ENCODE assay signal across 23 mouse cellular contexts in the genomic region with DNA sequence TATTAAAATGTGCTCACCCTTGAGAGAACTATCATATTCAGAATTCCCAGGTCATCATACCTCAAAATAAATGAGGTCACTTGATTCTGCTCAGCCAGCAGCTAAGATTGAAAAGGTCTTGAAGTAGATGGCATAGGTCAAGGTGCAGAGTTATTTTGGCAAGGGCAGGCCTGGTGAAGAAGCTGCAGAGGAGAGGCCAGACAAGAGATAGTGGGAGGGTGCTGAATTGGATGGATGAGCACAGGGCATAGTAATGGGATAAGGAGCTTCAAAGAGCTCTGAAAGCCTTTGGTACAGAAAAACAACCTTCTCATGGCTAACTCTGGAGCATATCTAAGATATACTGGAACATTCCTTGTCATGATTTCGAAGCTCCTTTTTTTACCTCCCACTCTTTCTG.
A peak's percentile ranks its signal among the peaks of the same experiment; 100 is the strongest.
DNase-seq lines count a peak whose midpoint lies in the region; ATAC-seq and TF ChIP-seq lines count a peak whose summit lies in the region.
"Had no signal": no experiment of that assay in that cellular context is flagged by ENCODE, and none has a peak within 500 bp of the region (broad histone marks: within the 10 kb centered on the region; RNA-seq: fewer than 3 reads in every experiment).

No protein-coding gene starts in this region.

- 37% methylated on average over 1 of the region's 1 CpGs for WGBS in heart, embryonic 15.5 days
- WGBS in kidney, embryonic 14.5 days = 46% methylated on average over 1 of the region's 1 CpGs
- 37% methylated on average over 1 of the region's 1 CpGs for WGBS in intestine, embryonic 16.5 days
- WGBS in midbrain, embryonic 14.5 days = 78% methylated on average over 1 of the region's 1 CpGs

- no peak for ATAC-seq in heart, embryonic 15.5 days (replicated peaks; ENCODE audit: insufficient number of reproducible peaks, insufficient read depth, low FRiP score, low read depth)
- peak; percentile 37; the same call in 1 of the 2 replicates for ATAC-seq in kidney, embryonic 14.5 days (ENCODE audit: low FRiP score, low TSS enrichment)
- peak; percentile 62 for ATAC-seq in intestine, embryonic 16.5 days
- no peak for ATAC-seq in midbrain, embryonic 14.5 days (ENCODE audit: low FRiP score, low TSS enrichment)
- ATAC-seq: activated CD4-positive, CD25-positive, alpha-beta regulatory T cell, adult 4 months; CD4-positive, CD25-positive, alpha-beta regulatory T cell, adult 4 months; forebrain, embryonic 14.5 days; Patski had no signal

- H3K27ac ChIP-seq in gastrocnemius, adult 2 months = peak overlapping the region; percentile 36
- H3K27ac ChIP-seq in heart, embryonic 15.5 days = peak overlapping the region; percentile 85
- H3K27ac ChIP-seq in kidney, embryonic 14.5 days (ENCODE audit: low read depth, low read length) = peak overlapping the region; percentile 56; the same call in 1 of the 2 replicates
- peak overlapping the region; percentile 45; the same call in 1 of the 2 replicates for H3K27ac ChIP-seq in intestine, embryonic 16.5 days (ENCODE audit: low read length)
- H3K27ac ChIP-seq in midbrain, embryonic 14.5 days (replicated peaks; ENCODE audit: low read depth, low read length) = no peak overlapping the region
- H3K27ac ChIP-seq: embryonic facial prominence, embryonic 13.5 days; left cerebral cortex, adult 2 months; midbrain, embryonic 12.5 days; neural tube, embryonic 12.5 days had no signal

- H3K4me3 ChIP-seq in gastrocnemius, adult 2 months = no peak overlapping the region
- no peak overlapping the region for H3K4me3 ChIP-seq in heart, embryonic 15.5 days
- no peak overlapping the region for H3K4me3 ChIP-seq in kidney, embryonic 14.5 days (ENCODE audit: low read length)
- H3K4me3 ChIP-seq in intestine, embryonic 16.5 days (ENCODE audit: low read length) = no peak overlapping the region
- H3K4me3 ChIP-seq in midbrain, embryonic 14.5 days (replicated peaks; ENCODE audit: low read depth, low read length) = no peak overlapping the region
- H3K4me3 ChIP-seq: embryonic facial prominence, embryonic 13.5 days; left cerebral cortex, adult 2 months; midbrain, embryonic 12.5 days; neural tube, embryonic 12.5 days had no signal

- no peak for DNase-seq in gastrocnemius, adult 2 months
- DNase-seq in gastrocnemius, postnatal 10 days = no peak
- no peak for DNase-seq in heart, postnatal 36 days
- DNase-seq in kidney, adult 18-20 months = no peak
- no peak for DNase-seq in midbrain, embryonic 14.5 days
- DNase-seq: cerebellum, adult 11 months; cerebellum, postnatal 10 days; gastrocnemius, postnatal 25 days; layer of hippocampus, adult 9-11 months; left cerebral cortex, postnatal 4 days; right cerebral cortex, postnatal 4 days; thymus, adult 2 months had no signal

- no peak overlapping the region for H3K9ac ChIP-seq in heart, embryonic 15.5 days
- H3K9ac ChIP-seq in kidney, embryonic 14.5 days (ENCODE audit: low read depth, low read length) = no peak overlapping the region
- no peak overlapping the region for H3K9ac ChIP-seq in intestine, embryonic 16.5 days (ENCODE audit: low read depth, low read length)
- no peak overlapping the region for H3K9ac ChIP-seq in midbrain, embryonic 14.5 days (replicated peaks; ENCODE audit: low read length)
- H3K9ac ChIP-seq: embryonic facial prominence, embryonic 13.5 days; midbrain, embryonic 12.5 days; neural tube, embryonic 12.5 days had no signal

- H3K27me3 ChIP-seq in heart, embryonic 15.5 days = no peaks in the 10 kb centered on the region
- no peaks in the 10 kb centered on the region for H3K27me3 ChIP-seq in kidney, embryonic 14.5 days (ENCODE audit: control insufficient read depth, insufficient read depth, low read length)
- H3K27me3 ChIP-seq in intestine, embryonic 16.5 days (replicated peaks; ENCODE audit: control insufficient read depth, insufficient read depth, low read length) = no peaks in the 10 kb centered on the region
- no peaks in the 10 kb centered on the region for H3K27me3 ChIP-seq in midbrain, embryonic 14.5 days (ENCODE audit: control insufficient read depth, insufficient read depth, low read length)
- H3K27me3 ChIP-seq: embryonic facial prominence, embryonic 13.5 days; midbrain, embryonic 12.5 days; neural tube, embryonic 12.5 days; Patski had no signal

- H3K4me2 ChIP-seq in heart, embryonic 15.5 days = no peak overlapping the region
- no peak overlapping the region for H3K4me2 ChIP-seq in kidney, embryonic 14.5 days (replicated peaks; ENCODE audit: low read depth, low read length)
- no peak overlapping the region for H3K4me2 ChIP-seq in intestine, embryonic 16.5 days (ENCODE audit: low read depth, low read length)
- no peak overlapping the region for H3K4me2 ChIP-seq in midbrain, embryonic 14.5 days (ENCODE audit: low read length)
- H3K4me2 ChIP-seq: embryonic facial prominence, embryonic 13.5 days; midbrain, embryonic 12.5 days; neural tube, embryonic 12.5 days had no signal

- no peaks in the 10 kb centered on the region for H3K36me3 ChIP-seq in heart, embryonic 15.5 days
- H3K36me3 ChIP-seq in kidney, embryonic 14.5 days (ENCODE audit: control insufficient read depth, insufficient read depth, low read length) = no peaks in the 10 kb centered on the region
- H3K36me3 ChIP-seq in intestine, embryonic 16.5 days (ENCODE audit: control insufficient read depth, insufficient read depth, low read length) = no peaks in the 10 kb centered on the region
- H3K36me3 ChIP-seq in midbrain, embryonic 14.5 days (ENCODE audit: control insufficient read depth, insufficient read depth, low read length) = no peaks in the 10 kb centered on the region
- H3K36me3 ChIP-seq: embryonic facial prominence, embryonic 13.5 days; midbrain, embryonic 12.5 days; neural tube, embryonic 12.5 days had no signal

- peaks cover 73% of the 10 kb centered on the region for H3K4me1 ChIP-seq in heart, embryonic 15.5 days (replicated peaks)
- peaks cover 17% of the 10 kb centered on the region; the same call in 1 of the 2 replicates for H3K4me1 ChIP-seq in kidney, embryonic 14.5 days (ENCODE audit: control insufficient read depth, insufficient read depth, low read length)
- peaks cover 15% of the 10 kb centered on the region for H3K4me1 ChIP-seq in intestine, embryonic 16.5 days (ENCODE audit: control insufficient read depth, insufficient read depth, low read length)
- no peaks in the 10 kb centered on the region for H3K4me1 ChIP-seq in midbrain, embryonic 14.5 days (ENCODE audit: control insufficient read depth, insufficient read depth, low read length)
- H3K4me1 ChIP-seq: embryonic facial prominence, embryonic 13.5 days; midbrain, embryonic 12.5 days; neural tube, embryonic 12.5 days had no signal

- no peaks in the 10 kb centered on the region for H3K9me3 ChIP-seq in heart, embryonic 15.5 days (replicated peaks)
- H3K9me3 ChIP-seq in kidney, embryonic 14.5 days (ENCODE audit: control insufficient read depth, low read length) = no peaks in the 10 kb centered on the region
- H3K9me3 ChIP-seq in intestine, embryonic 16.5 days (ENCODE audit: control insufficient read depth, low read length) = no peaks in the 10 kb centered on the region
- H3K9me3 ChIP-seq in midbrain, embryonic 14.5 days (ENCODE audit: control insufficient read depth, low read length) = no peaks in the 10 kb centered on the region
- H3K9me3 ChIP-seq: embryonic facial prominence, embryonic 13.5 days; midbrain, embryonic 12.5 days; neural tube, embryonic 12.5 days had no signal

- intact Hi-C loops in gastrocnemius, adult 2 months (cut with DNase I) = no loop called here
- intact Hi-C loops in heart, postnatal 36 days (cut with DNase I) = loop anchor here (10.0 kb wide), 3 partner anchors 218 to 592 kb away; partner anchors contain the start of genes AW549877 and Oxct1

- no peak for TF ChIP-seq CTCF in gastrocnemius, adult 2 months (IDR thresholded peaks at IDR 0.05)

Comparison
In these comparisons a context has a peak if more than half of its experiments do, and no peak if none do; other contexts are left out.
1. ATAC-seq: peak in kidney, embryonic 14.5 days (single experiment) and intestine, embryonic 16.5 days (single experiment); none in heart, embryonic 15.5 days (single experiment) and midbrain, embryonic 14.5 days (single experiment).